Mouse (Mus musculus): ENCODE measurements around the gene Zic1. TPM values are rescaled to one million over a fixed set of nuclear protein-coding genes. Genes with fewer than 3 reads are reported as not detected.

The Zic1 gene
- polyA plus RNA-seq (2017; shearing (Covaris generic)): not detected

DNA sequence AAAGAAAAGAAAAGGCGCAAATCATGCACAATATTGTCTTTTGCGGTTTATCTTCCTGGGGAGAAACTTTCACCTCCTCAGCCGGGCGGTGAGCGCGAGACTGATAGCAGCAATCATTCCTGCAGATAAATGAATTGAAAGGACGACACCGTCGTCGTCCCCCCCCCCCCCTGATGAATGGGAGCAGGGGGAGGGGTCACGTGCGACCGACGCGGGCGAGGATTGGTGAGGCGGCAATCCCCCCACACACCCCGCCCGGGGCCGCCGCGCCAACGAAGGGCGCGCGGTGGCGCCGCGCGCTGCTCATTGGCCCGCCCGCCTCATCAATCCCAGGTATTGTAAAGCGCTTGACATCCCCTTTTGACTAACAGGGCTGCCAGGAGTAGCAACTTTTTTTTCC lies at the start of gene Zic1:
Zic1 (minus strand) TSS at position 147 of the 400 bp plus-strand sequence.

DNA sequence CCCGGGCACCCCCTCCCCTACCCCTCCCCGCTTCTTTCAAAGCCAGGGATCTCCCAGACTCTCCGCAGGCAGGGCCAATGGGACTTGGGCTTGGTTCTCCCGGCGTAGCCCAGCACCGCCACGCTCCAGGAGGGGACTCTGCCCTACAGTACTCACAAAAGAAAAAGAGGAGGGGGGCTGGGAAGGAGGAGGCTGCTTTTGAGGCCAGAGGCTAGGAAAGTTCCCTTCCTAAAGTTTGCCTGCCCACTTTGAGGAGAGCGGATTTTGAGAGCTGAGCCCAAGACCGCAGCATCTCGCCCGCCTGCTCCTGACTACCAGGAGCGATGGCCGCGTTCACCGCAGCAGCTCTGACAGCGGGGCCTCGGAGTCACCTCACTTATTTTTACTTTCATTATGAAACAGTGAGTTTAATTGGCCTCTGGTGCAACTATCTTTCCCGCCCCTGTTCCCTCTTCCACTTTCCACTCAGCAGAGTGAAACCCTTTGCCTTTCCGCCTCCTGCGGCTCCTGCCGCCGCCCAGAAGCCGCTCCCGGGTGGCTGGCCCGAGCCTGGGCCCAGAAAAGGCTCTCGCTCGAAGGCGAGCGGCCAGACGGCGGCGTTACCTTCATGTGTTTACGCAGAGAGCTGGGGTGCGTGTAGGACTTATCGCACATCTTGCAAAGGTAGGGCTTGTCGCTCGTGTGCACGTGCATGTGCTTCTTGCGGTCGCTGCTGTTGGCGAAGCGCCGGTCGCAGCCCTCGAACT lies 3.6 kb downstream of the Zic1 start, which contains the start of gene Zic4:
Zic4 (plus strand) TSS at position 558 of the 746 bp plus-strand sequence.

Other genes starting within 250 kb of the Zic1 start
- gene Zic4, start 3.4 kb downstream of the Zic1 start, polyA plus RNA-seq (2017; shearing (Covaris generic)): not detected

Measured in inflammation-experienced regulatory T-cells, adult 16 weeks (primary cell).